Mouse (Mus musculus): ENCODE data around the gene Iqcd. TPM values are rescaled to one million over a fixed set of nuclear protein-coding genes. Genes with fewer than 3 reads are reported as not detected.

Iqcd gene
- total RNA-seq, 4 experiments from 2014 or later = not detected

- no peak for DNase-seq (ENCODE audit: low spot score in 2 of 2)
These were observed 14.7 kb downstream of the Iqcd start for GRCm38 (mm10) chr5:120603515-120603914.

- peak; percentile 49 to 65 for DNase-seq (ENCODE audit: low spot score in 2 of 2)
These were observed 16.0 kb downstream of the Iqcd start for GRCm38 (mm10) chr5:120604839-120605238.

GRCm38 (mm10) chr5:120605241-120605661 lies 16.4 kb downstream of the Iqcd start:
- no peak for DNase-seq (ENCODE audit: low spot score in 2 of 2)

- peak; percentile 74 to 76 for DNase-seq (ENCODE audit: low spot score in 2 of 2)
These were observed 16.9 kb downstream of the Iqcd start for GRCm38 (mm10) chr5:120605688-120606087.

- no peak for DNase-seq (ENCODE audit: low spot score in 2 of 2)
These were observed 17.9 kb downstream of the Iqcd start for GRCm38 (mm10) chr5:120606590-120607200.

- DNase-seq (ENCODE audit: low spot score in 2 of 2) = no peak
These were observed 18.5 kb downstream of the Iqcd start for GRCm38 (mm10) chr5:120607335-120607734.

- no peak for DNase-seq (ENCODE audit: low spot score in 2 of 2)
These were observed 20.5 kb downstream of the Iqcd start for GRCm38 (mm10) chr5:120609246-120609775.

- no peak for DNase-seq (ENCODE audit: low spot score in 2 of 2)
These were observed 22.1 kb downstream of the Iqcd start for GRCm38 (mm10) chr5:120610906-120611305.

- no peak for DNase-seq (ENCODE audit: low spot score in 2 of 2)
These were observed 22.6 kb downstream of the Iqcd start for GRCm38 (mm10) chr5:120611416-120611815.

GRCm38 (mm10) chr5:120612442-120612821 lies 23.6 kb downstream of the Iqcd start, which contains the start of the genes Rita1 and Ddx54:
Gene Rita1, minus strand, starts transcription at chr5:120612589.
Gene Ddx54, plus strand, starts transcription at chr5:120612739.
- DNase-seq (ENCODE audit: low spot score in 2 of 2) = peak; percentile 97 to 98

GRCm38 (mm10) chr5:120612822-120613604 lies 24.2 kb downstream of the Iqcd start:
- peak; percentile 100 for DNase-seq (ENCODE audit: low spot score in 2 of 2)

- no peak for DNase-seq (ENCODE audit: low spot score in 2 of 2)
These were observed 27.1 kb downstream of the Iqcd start for GRCm38 (mm10) chr5:120615903-120616302.

- DNase-seq (ENCODE audit: low spot score in 2 of 2) = no peak
These were observed 30.0 kb downstream of the Iqcd start for GRCm38 (mm10) chr5:120618778-120619177.

- no peak for DNase-seq (ENCODE audit: low spot score in 2 of 2)
These were observed 30.4 kb downstream of the Iqcd start for GRCm38 (mm10) chr5:120619201-120619600.

GRCm38 (mm10) chr5:120620375-120621077 lies 31.7 kb downstream of the Iqcd start:
- DNase-seq (ENCODE audit: low spot score in 2 of 2) = peak; percentile 40 to 49

- no peak for DNase-seq (ENCODE audit: low spot score in 2 of 2)
These were observed 32.4 kb downstream of the Iqcd start for GRCm38 (mm10) chr5:120621078-120621765.

GRCm38 (mm10) chr5:120621846-120622197 lies 33.0 kb downstream of the Iqcd start:
- no peak for DNase-seq (ENCODE audit: low spot score in 2 of 2)

- DNase-seq (ENCODE audit: low spot score in 2 of 2) = no peak
These were observed 33.5 kb downstream of the Iqcd start for GRCm38 (mm10) chr5:120622198-120622851.

- DNase-seq (ENCODE audit: low spot score in 2 of 2) = no peak
These were observed 35.6 kb downstream of the Iqcd start for GRCm38 (mm10) chr5:120624427-120624826.

- DNase-seq (ENCODE audit: low spot score in 2 of 2) = no peak
These were observed 37.6 kb downstream of the Iqcd start for GRCm38 (mm10) chr5:120626399-120626798.

Measured in gastrocnemius, adult 8-10 months (tissue).